Mouse (Mus musculus) spleen, postnatal 14 days (tissue): ENCODE results near the gene 4933416C03Rik.

ENCODE experiments used
- DNase-seq, 2 experiments: peaks; one replicate each; pipeline ENCODE4 v3.0.0; 2021 to 2022; ENCODE audit warnings: low spot score in 2 of 2

The 4933416C03Rik gene

GRCm38 (mm10) chr10:116113867-116114474 is at the start of gene 4933416C03Rik:
4933416C03Rik (minus strand) TSS chr10:116113917.
- DNase-seq: no peak

- no peak for DNase-seq
Measured at GRCm38 (mm10) chr10:116162338-116162737, 48.6 kb upstream of the 4933416C03Rik start.

- DNase-seq: no peak
Measured at GRCm38 (mm10) chr10:116156699-116157098, 43.0 kb upstream of the 4933416C03Rik start.

GRCm38 (mm10) chr10:116154707-116155106 is 41.0 kb upstream of the 4933416C03Rik start:
- DNase-seq: no peak

GRCm38 (mm10) chr10:116146091-116146490 is 32.4 kb upstream of the 4933416C03Rik start:
- DNase-seq: no peak

- no peak for DNase-seq
Measured at GRCm38 (mm10) chr10:116143684-116144083, 30.0 kb upstream of the 4933416C03Rik start.

- no peak for DNase-seq
Measured at GRCm38 (mm10) chr10:116140226-116140625, 26.5 kb upstream of the 4933416C03Rik start.

GRCm38 (mm10) chr10:116135187-116135586 is 21.5 kb upstream of the 4933416C03Rik start:
- no peak for DNase-seq

GRCm38 (mm10) chr10:116132233-116132632 is 18.5 kb upstream of the 4933416C03Rik start:
- no peak for DNase-seq

- no peak for DNase-seq
Measured at GRCm38 (mm10) chr10:116131223-116131622, 17.5 kb upstream of the 4933416C03Rik start.

GRCm38 (mm10) chr10:116130401-116130800 is 16.7 kb upstream of the 4933416C03Rik start:
- DNase-seq: no peak

GRCm38 (mm10) chr10:116125364-116125763 is 11.6 kb upstream of the 4933416C03Rik start:
- no peak for DNase-seq

GRCm38 (mm10) chr10:116123808-116124207 is 10.1 kb upstream of the 4933416C03Rik start:
- no peak for DNase-seq

GRCm38 (mm10) chr10:116121463-116121862 is 7.7 kb upstream of the 4933416C03Rik start:
- DNase-seq: no peak

GRCm38 (mm10) chr10:116117060-116117459 is 3.3 kb upstream of the 4933416C03Rik start:
- DNase-seq: no peak

- no peak for DNase-seq
Measured at GRCm38 (mm10) chr10:116115881-116116677, 2.4 kb upstream of the 4933416C03Rik start.

- no peak for DNase-seq
Measured at GRCm38 (mm10) chr10:116112868-116113267, 849 bp downstream of the 4933416C03Rik start.

- no peak for DNase-seq
Measured at GRCm38 (mm10) chr10:116108730-116109129, 5.0 kb downstream of the 4933416C03Rik start.

GRCm38 (mm10) chr10:116108176-116108575 is 5.5 kb downstream of the 4933416C03Rik start:
- no peak for DNase-seq

- no peak for DNase-seq
Measured at GRCm38 (mm10) chr10:116098470-116098869, 15.2 kb downstream of the 4933416C03Rik start.

GRCm38 (mm10) chr10:116096466-116096865 is 17.3 kb downstream of the 4933416C03Rik start:
- no peak for DNase-seq

- DNase-seq: no peak
Measured at GRCm38 (mm10) chr10:116083965-116084364, 29.8 kb downstream of the 4933416C03Rik start.

- DNase-seq: no peak
Measured at GRCm38 (mm10) chr10:116080841-116081240, 32.9 kb downstream of the 4933416C03Rik start.
